Mouse (Mus musculus): ENCODE measurements around the gene Zcchc7. TPM values are rescaled to one million over a fixed set of nuclear protein-coding genes. Genes with fewer than 3 reads are reported as not detected.
"Not testable (repeated sequence)": the region's sequence is repeated elsewhere in the genome, so short reads cannot be mapped to it uniquely, and the experiment has no call there.

Zcchc7 gene
- polyA plus RNA-seq, 1 experiment from 2014 or later: 33.4 TPM

- peak overlapping the region; percentile 70 for H3K27ac ChIP-seq
- peak overlapping the region; percentile 27 for H3K4me3 ChIP-seq (replicated peaks)
- peaks cover 88% of the 10 kb centered on the region for H3K27me3 ChIP-seq
- no peaks in the 10 kb centered on the region for H3K36me3 ChIP-seq
- H3K9ac ChIP-seq (replicated peaks): peak overlapping the region; percentile 57
- no peaks in the 10 kb centered on the region for H3K9me3 ChIP-seq
- under 1% methylated on average over 19 of the region's 19 CpGs for WGBS
- ATAC-seq: no peak
- H3K4me2 ChIP-seq (replicated peaks): peak overlapping the region; percentile 41
- H3K4me1 ChIP-seq (replicated peaks): peaks cover 30% of the 10 kb centered on the region
These were observed 42.1 kb upstream of the Zcchc7 start for GRCm38 (mm10) chr4:44713554-44714051.

GRCm38 (mm10) chr4:44714111-44714621 lies 41.5 kb upstream of the Zcchc7 start:
- Histone ChIP-seq H3K4me2 (replicated peaks) (peak overlapping the region; percentile 41), H3K27me3 (peaks cover 86% of the 10 kb centered on the region), H3K36me3 (no peaks in the 10 kb centered on the region), H3K4me3 (replicated peaks) (peak overlapping the region; percentile 27), H3K9ac (replicated peaks) (peak overlapping the region; percentile 57), H3K27ac (peak overlapping the region; percentile 70), H3K9me3 (no peaks in the 10 kb centered on the region), H3K4me1 (replicated peaks) (peaks cover 30% of the 10 kb centered on the region)
- WGBS: 2% methylated on average over 27 of the region's 27 CpGs
- peak; percentile 60; the same call in 1 of the 2 replicates for ATAC-seq

GRCm38 (mm10) chr4:44715621-44716160 lies 40.0 kb upstream of the Zcchc7 start:
- Histone ChIP-seq H3K27me3 (peaks cover 89% of the 10 kb centered on the region), H3K4me1 (replicated peaks) (peaks cover 29% of the 10 kb centered on the region), H3K9ac (replicated peaks) (no peak overlapping the region), H3K27ac (no peak overlapping the region), H3K4me2 (replicated peaks) (peak overlapping the region; percentile 8; the same call in 1 of the 2 replicates), H3K9me3 (no peaks in the 10 kb centered on the region), H3K4me3 (replicated peaks) (no peak overlapping the region), H3K36me3 (no peaks in the 10 kb centered on the region)
- 15% methylated on average over 3 of the region's 3 CpGs for WGBS
- no peak for ATAC-seq

- H3K27ac ChIP-seq: no peak overlapping the region
- no peaks in the 10 kb centered on the region for H3K36me3 ChIP-seq
- no peak overlapping the region for H3K4me3 ChIP-seq (replicated peaks)
- H3K9me3 ChIP-seq: no peaks in the 10 kb centered on the region
- peaks cover 26% of the 10 kb centered on the region for H3K4me1 ChIP-seq (replicated peaks)
- 2% methylated on average over 10 of the region's 10 CpGs for WGBS
- H3K27me3 ChIP-seq: peaks cover 89% of the 10 kb centered on the region
- no peak for ATAC-seq
- H3K4me2 ChIP-seq (replicated peaks): no peak overlapping the region
- H3K9ac ChIP-seq (replicated peaks): no peak overlapping the region
These were observed 39.3 kb upstream of the Zcchc7 start for GRCm38 (mm10) chr4:44716391-44716790.

- Histone ChIP-seq H3K9me3 (no peaks in the 10 kb centered on the region), H3K27me3 (peaks cover 87% of the 10 kb centered on the region), H3K36me3 (no peaks in the 10 kb centered on the region), H3K4me1 (replicated peaks) (peaks cover 17% of the 10 kb centered on the region), H3K4me3 (replicated peaks) (no peak overlapping the region), H3K9ac (replicated peaks) (no peak overlapping the region), H3K27ac (no peak overlapping the region), H3K4me2 (replicated peaks) (no peak overlapping the region)
- 77% methylated on average over 3 of the region's 3 CpGs for WGBS
- no peak for ATAC-seq
These were observed 38.0 kb upstream of the Zcchc7 start for GRCm38 (mm10) chr4:44717676-44718075.

GRCm38 (mm10) chr4:44720046-44720445 lies 35.6 kb upstream of the Zcchc7 start:
- H3K4me1 ChIP-seq (replicated peaks): no peaks in the 10 kb centered on the region
- no peaks in the 10 kb centered on the region for H3K36me3 ChIP-seq
- no peak overlapping the region for H3K4me3 ChIP-seq (replicated peaks)
- WGBS: 94% methylated on average over 8 of the region's 8 CpGs
- no peak for ATAC-seq
- H3K9ac ChIP-seq (replicated peaks): no peak overlapping the region
- no peaks in the 10 kb centered on the region for H3K9me3 ChIP-seq
- H3K4me2 ChIP-seq (replicated peaks): no peak overlapping the region
- no peak overlapping the region for H3K27ac ChIP-seq
- H3K27me3 ChIP-seq: peaks cover 74% of the 10 kb centered on the region

- Histone ChIP-seq H3K36me3 (no peaks in the 10 kb centered on the region), H3K4me3 (replicated peaks) (no peak overlapping the region), H3K9ac (replicated peaks) (no peak overlapping the region), H3K9me3 (no peaks in the 10 kb centered on the region), H3K27me3 (peaks cover 76% of the 10 kb centered on the region), H3K27ac (no peak overlapping the region), H3K4me1 (replicated peaks) (no peaks in the 10 kb centered on the region), H3K4me2 (replicated peaks) (no peak overlapping the region)
- 88% methylated on average over 4 of the region's 4 CpGs for WGBS
- no peak for ATAC-seq
These were observed 34.4 kb upstream of the Zcchc7 start for GRCm38 (mm10) chr4:44721237-44721636.

- Histone ChIP-seq H3K36me3 (no peaks in the 10 kb centered on the region), H3K4me2 (replicated peaks) (no peak overlapping the region), H3K4me3 (replicated peaks) (no peak overlapping the region), H3K27me3 (peaks cover 43% of the 10 kb centered on the region), H3K9me3 (peaks cover 12% of the 10 kb centered on the region), H3K27ac (no peak overlapping the region), H3K4me1 (replicated peaks) (no peaks in the 10 kb centered on the region), H3K9ac (replicated peaks) (no peak overlapping the region)
- WGBS: 77% methylated on average over 1 of the region's 1 CpGs
- no peak for ATAC-seq
These were observed 15.2 kb upstream of the Zcchc7 start for GRCm38 (mm10) chr4:44740471-44740870.

GRCm38 (mm10) chr4:44756134-44756951 lies 666 bp downstream of the Zcchc7 start:
- H3K4me1 ChIP-seq (replicated peaks): peaks cover 15% of the 10 kb centered on the region
- peak overlapping the region; percentile 93 for H3K9ac ChIP-seq (replicated peaks)
- peaks cover 7% of the 10 kb centered on the region for H3K27me3 ChIP-seq
- peak overlapping the region; percentile 70 for H3K4me2 ChIP-seq (replicated peaks)
- peak; percentile 99 for ATAC-seq
- WGBS: under 1% methylated on average over 60 of the region's 60 CpGs
- peak overlapping the region; percentile 92 for H3K27ac ChIP-seq
- H3K9me3 ChIP-seq: no peaks in the 10 kb centered on the region
- H3K4me3 ChIP-seq (replicated peaks): peak overlapping the region; percentile 95
- no peaks in the 10 kb centered on the region for H3K36me3 ChIP-seq

- H3K27me3 ChIP-seq, H3K36me3 ChIP-seq, H3K9me3 ChIP-seq, ATAC-seq: not testable (repeated sequence)
- H3K4me3 ChIP-seq (replicated peaks): peak overlapping the region; percentile 95
- WGBS: 4% methylated on average over 10 of the region's 10 CpGs
- peak overlapping the region; percentile 93 for H3K9ac ChIP-seq (replicated peaks)
- peak overlapping the region; percentile 70 for H3K4me2 ChIP-seq (replicated peaks)
- H3K27ac ChIP-seq: peak overlapping the region; percentile 92
- peaks cover 15% of the 10 kb centered on the region for H3K4me1 ChIP-seq (replicated peaks)
These were observed 1.5 kb downstream of the Zcchc7 start for GRCm38 (mm10) chr4:44757131-44757530.

- no peak for ATAC-seq
- WGBS: 40% methylated on average over 3 of the region's 3 CpGs
- H3K4me3 ChIP-seq (replicated peaks): no peak overlapping the region
- no peak overlapping the region for H3K4me2 ChIP-seq (replicated peaks)
- peaks cover 17% of the 10 kb centered on the region for H3K27me3 ChIP-seq
- H3K9me3 ChIP-seq: no peaks in the 10 kb centered on the region
- no peak overlapping the region for H3K27ac ChIP-seq
- no peaks in the 10 kb centered on the region for H3K36me3 ChIP-seq
- H3K9ac ChIP-seq (replicated peaks): no peak overlapping the region
- H3K4me1 ChIP-seq (replicated peaks): peaks cover 6% of the 10 kb centered on the region
These were observed 19.2 kb downstream of the Zcchc7 start for GRCm38 (mm10) chr4:44774890-44775289.

- no peak overlapping the region for H3K4me3 ChIP-seq (replicated peaks)
- no peak overlapping the region for H3K9ac ChIP-seq (replicated peaks)
- no peak overlapping the region for H3K4me2 ChIP-seq (replicated peaks)
- no peak for ATAC-seq
- peaks cover 25% of the 10 kb centered on the region for H3K27me3 ChIP-seq
- no peak overlapping the region for H3K27ac ChIP-seq
- peaks cover 6% of the 10 kb centered on the region for H3K4me1 ChIP-seq (replicated peaks)
- no peaks in the 10 kb centered on the region for H3K36me3 ChIP-seq
- no peaks in the 10 kb centered on the region for H3K9me3 ChIP-seq
- 41% methylated on average over 2 of the region's 2 CpGs for WGBS
These were observed 21.0 kb downstream of the Zcchc7 start for GRCm38 (mm10) chr4:44776651-44777050.
